Mouse (Mus musculus) large intestine, adult 2 months (tissue): ENCODE measurements around the gene Gm10322. TPM values are rescaled to one million over a fixed set of nuclear protein-coding genes. Genes with fewer than 3 reads are reported as not detected.

ENCODE experiments used
- DNase-seq: peaks from one replicate; pipeline ENCODE4 v3.0.0-alpha.2; 2012; ENCODE audit warnings: low read depth, low spot score
- WGBS: fragments of 180-500 bp; shearing (Covaris S2); methylation state at CpG from one replicate; pipeline ENCODE4 v1.1.7; 2018; 5-methylcytosine and 5-hydroxymethylcytosine counted together
- polyA plus RNA-seq: library from polyadenylated mRNA; depleted of rRNA; stranded (reverse); fragments of >200 nt; gene quantifications from 2 replicates; pipeline ENCODE4 v1.2.3, GENCODE M21; 2012; rRNA removed

Gm10322 gene
- polyA plus RNA-seq, 1 experiment = not detected

GRCm38 (mm10) chr10:59642659-59643377 is 27.0 kb downstream of the Gm10322 start:
- WGBS = 28% methylated on average over 8 of the region's 8 CpGs
- DNase-seq = no peak

- DNase-seq = no peak
- 91% methylated on average over 9 of the region's 9 CpGs for WGBS
Measured at GRCm38 (mm10) chr10:59643645-59644044, 27.8 kb downstream of the Gm10322 start.

- 68% methylated on average over 2 of the region's 2 CpGs for WGBS
- DNase-seq = no peak
Measured at GRCm38 (mm10) chr10:59644710-59645109, 28.8 kb downstream of the Gm10322 start.

- WGBS = 52% methylated on average over 4 of the region's 4 CpGs
Measured at GRCm38 (mm10) chr10:59645153-59645552, 29.3 kb downstream of the Gm10322 start.

GRCm38 (mm10) chr10:59646821-59647378 is 31.0 kb downstream of the Gm10322 start:
- 66% methylated on average over 5 of the region's 5 CpGs for WGBS
- no peak for DNase-seq

More at GRCm38 (mm10) chr10:59645153-59645552, 29.3 kb downstream of the Gm10322 start:
- no peak for DNase-seq

GRCm38 (mm10) chr10:59656799-59657198 is 40.9 kb downstream of the Gm10322 start:
- 85% methylated on average over 13 of the region's 13 CpGs for WGBS
- DNase-seq = no peak

- no peak for DNase-seq
- 58% methylated on average over 2 of the region's 2 CpGs for WGBS
Measured at GRCm38 (mm10) chr10:59664765-59665164, 48.9 kb downstream of the Gm10322 start.

- WGBS = 80% methylated on average over 13 of the region's 13 CpGs
- no peak for DNase-seq
Measured at GRCm38 (mm10) chr10:59665503-59666291, 49.8 kb downstream of the Gm10322 start.

Other genes starting within 250 kb of the Gm10322 start
- gene Gm10273, start 220.4 kb upstream of the Gm10322 start, polyA plus RNA-seq = 12.0 and 13.7 TPM in 2 replicates
- 46.2 and 97.8 TPM in 2 replicates for gene Pla2g12b, start 212.4 kb upstream of the Gm10322 start, polyA plus RNA-seq
- 0.29 and 0.30 TPM in 2 replicates for gene Oit3, start 174.3 kb upstream of the Gm10322 start, polyA plus RNA-seq
- 61.8 and 86.4 TPM in 2 replicates for gene Mcu, start 629 bp downstream of the Gm10322 start, polyA plus RNA-seq
- gene Micu1, start 86.4 kb downstream of the Gm10322 start, polyA plus RNA-seq = 128 and 166 TPM in 2 replicates